Mouse (Mus musculus): ENCODE measurements around the gene Rora. TPM values are rescaled to one million over a fixed set of nuclear protein-coding genes. Genes with fewer than 3 reads are reported as not detected.

The Rora gene
- polyA plus RNA-seq, 1 experiment from 2014 or later = 2.7 TPM

- Histone ChIP-seq H3K9ac (no peak overlapping the region), H3K4me3 (replicated peaks) (no peak overlapping the region), H3K9me3 (replicated peaks) (no peaks in the 10 kb centered on the region), H3K27me3 (no peaks in the 10 kb centered on the region), H3K4me1 (replicated peaks) (peaks cover 34% of the 10 kb centered on the region), H3K27ac (no peak overlapping the region), H3K4me2 (peak overlapping the region; percentile 26), H3K36me3 (no peaks in the 10 kb centered on the region)
- ATAC-seq (ENCODE audit: low read depth) (no peak), DNase-seq (no peak)
- WGBS (ENCODE audit: insufficient replicate concordance) = 25% methylated on average over 8 of the region's 8 CpGs
Observed at GRCm38 (mm10) chr9:69323831-69324230, 670.2 kb downstream of the Rora start.

DNA sequence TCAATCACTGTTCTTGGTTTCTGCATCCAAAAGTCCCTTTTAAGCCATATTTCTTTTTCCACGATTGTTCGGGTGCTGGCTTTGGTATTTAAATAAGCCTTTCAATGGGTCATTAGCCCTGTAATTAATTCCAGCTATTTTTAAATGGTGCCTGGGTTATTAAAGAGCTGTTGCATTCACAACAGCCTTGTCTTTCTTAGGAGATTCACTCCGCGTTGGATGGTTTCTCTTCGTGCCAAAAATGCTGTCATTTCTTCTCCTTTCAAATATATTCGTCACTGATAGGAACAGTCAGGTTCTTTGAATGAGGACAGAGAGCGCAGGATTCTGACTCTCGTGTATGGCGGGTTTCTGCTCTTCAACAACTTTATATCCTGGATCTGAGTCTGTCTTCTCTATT, 673.5 kb downstream of the Rora start:
- Histone ChIP-seq H3K27ac (no peak overlapping the region), H3K4me2 (no peak overlapping the region)
- no peak for ATAC-seq (ENCODE audit: low read depth)

DNA sequence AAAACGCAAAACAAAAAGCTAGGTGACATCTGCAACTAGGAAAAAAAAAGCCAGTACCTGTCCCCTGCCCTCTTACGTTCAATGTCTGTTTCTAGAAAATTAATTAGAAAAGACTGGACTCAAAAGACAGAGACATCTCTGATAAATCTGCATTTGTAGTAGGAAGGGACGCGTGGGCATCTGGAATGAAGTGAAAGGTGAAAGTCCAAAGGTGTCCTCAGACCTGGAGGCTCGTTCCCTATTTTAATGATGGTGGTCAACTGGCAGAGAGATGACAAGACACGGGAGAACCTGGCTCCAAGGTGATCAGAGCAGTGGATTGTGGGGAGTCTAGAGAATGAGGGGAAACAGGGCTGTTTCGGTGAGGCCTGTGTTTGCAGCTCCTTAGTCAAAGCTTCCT, 674.0 kb downstream of the Rora start:
- Histone ChIP-seq H3K27ac (no peak overlapping the region), H3K4me2 (no peak overlapping the region), H3K27me3 (no peaks in the 10 kb centered on the region), H3K9ac (no peak overlapping the region), H3K4me1 (replicated peaks) (peaks cover 22% of the 10 kb centered on the region), H3K9me3 (replicated peaks) (no peaks in the 10 kb centered on the region), H3K4me3 (replicated peaks) (no peak overlapping the region), H3K36me3 (no peaks in the 10 kb centered on the region)
- 65% methylated on average over 7 of the region's 7 CpGs for WGBS (ENCODE audit: insufficient replicate concordance)
- DNase-seq = no peak
- no peak for ATAC-seq (ENCODE audit: low read depth)

More for the DNA sequence above, 673.5 kb downstream of the Rora start:
- H3K9me3 ChIP-seq (replicated peaks) = no peaks in the 10 kb centered on the region
- peaks cover 17% of the 10 kb centered on the region for H3K4me1 ChIP-seq (replicated peaks)
- H3K4me3 ChIP-seq (replicated peaks) = no peak overlapping the region
- H3K36me3 ChIP-seq = no peaks in the 10 kb centered on the region
- no peak for DNase-seq
- no peak overlapping the region for H3K9ac ChIP-seq
- no peaks in the 10 kb centered on the region for H3K27me3 ChIP-seq
- WGBS (ENCODE audit: insufficient replicate concordance) = 69% methylated on average over 9 of the region's 9 CpGs

GRCm38 (mm10) chr9:69331790-69332189, 678.2 kb downstream of the Rora start:
- ATAC-seq (ENCODE audit: low read depth) = no peak
- H3K27ac ChIP-seq = no peak overlapping the region
- H3K4me3 ChIP-seq (replicated peaks) = no peak overlapping the region
- H3K9me3 ChIP-seq (replicated peaks) = no peaks in the 10 kb centered on the region
- H3K9ac ChIP-seq = no peak overlapping the region
- 77% methylated on average over 3 of the region's 3 CpGs for WGBS (ENCODE audit: insufficient replicate concordance)
- H3K4me1 ChIP-seq (replicated peaks) = peaks cover 23% of the 10 kb centered on the region; the same call in 1 of the 2 replicates
- no peaks in the 10 kb centered on the region for H3K36me3 ChIP-seq
- no peak overlapping the region for H3K4me2 ChIP-seq
- DNase-seq = no peak
- no peaks in the 10 kb centered on the region for H3K27me3 ChIP-seq

GRCm38 (mm10) chr9:69332802-69333568, 679.4 kb downstream of the Rora start:
- H3K27ac ChIP-seq = peak overlapping the region; percentile 15; the same call in 1 of the 2 replicates
- no peaks in the 10 kb centered on the region for H3K36me3 ChIP-seq

DNA sequence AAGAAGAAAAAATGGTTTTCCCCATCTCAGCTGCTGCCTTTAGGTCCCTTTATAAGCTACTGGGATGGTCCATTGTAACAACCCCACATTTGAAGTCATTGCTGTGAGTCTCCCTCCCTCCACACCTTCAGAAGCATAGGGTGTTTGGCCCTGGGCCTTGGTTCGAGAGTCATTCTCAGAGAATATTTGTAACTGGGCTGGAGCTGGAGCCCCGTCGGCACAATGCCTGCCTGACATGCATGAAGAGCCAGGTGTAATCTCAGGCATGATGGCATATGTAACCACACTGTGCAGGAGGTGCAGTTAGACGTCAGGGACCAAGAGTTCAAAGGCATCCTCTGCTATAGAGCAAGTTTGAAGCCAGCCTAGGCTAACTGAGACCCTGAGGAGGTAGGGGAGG, 680.1 kb downstream of the Rora start:
- Histone ChIP-seq H3K4me3 (replicated peaks) (no peak overlapping the region), H3K27me3 (no peaks in the 10 kb centered on the region), H3K4me2 (no peak overlapping the region), H3K9ac (no peak overlapping the region), H3K4me1 (replicated peaks) (peaks cover 25% of the 10 kb centered on the region; the same call in 1 of the 2 replicates), H3K27ac (peak overlapping the region; percentile 14), H3K9me3 (replicated peaks) (no peaks in the 10 kb centered on the region), H3K36me3 (no peaks in the 10 kb centered on the region)
- DNase-seq = no peak
- WGBS (ENCODE audit: insufficient replicate concordance) = 64% methylated on average over 4 of the region's 4 CpGs
- ATAC-seq (ENCODE audit: low read depth) = no peak

More at GRCm38 (mm10) chr9:69332802-69333568, 679.4 kb downstream of the Rora start:
- H3K9me3 ChIP-seq (replicated peaks) = no peaks in the 10 kb centered on the region
- no peaks in the 10 kb centered on the region for H3K27me3 ChIP-seq
- ATAC-seq (ENCODE audit: low read depth) (no peak), DNase-seq (no peak)
- 64% methylated on average over 14 of the region's 14 CpGs for WGBS (ENCODE audit: insufficient replicate concordance)
- H3K4me1 ChIP-seq (replicated peaks) = peaks cover 23% of the 10 kb centered on the region; the same call in 1 of the 2 replicates
- no peak overlapping the region for H3K9ac ChIP-seq
- no peak overlapping the region for H3K4me3 ChIP-seq (replicated peaks)
- no peak overlapping the region for H3K4me2 ChIP-seq

DNA sequence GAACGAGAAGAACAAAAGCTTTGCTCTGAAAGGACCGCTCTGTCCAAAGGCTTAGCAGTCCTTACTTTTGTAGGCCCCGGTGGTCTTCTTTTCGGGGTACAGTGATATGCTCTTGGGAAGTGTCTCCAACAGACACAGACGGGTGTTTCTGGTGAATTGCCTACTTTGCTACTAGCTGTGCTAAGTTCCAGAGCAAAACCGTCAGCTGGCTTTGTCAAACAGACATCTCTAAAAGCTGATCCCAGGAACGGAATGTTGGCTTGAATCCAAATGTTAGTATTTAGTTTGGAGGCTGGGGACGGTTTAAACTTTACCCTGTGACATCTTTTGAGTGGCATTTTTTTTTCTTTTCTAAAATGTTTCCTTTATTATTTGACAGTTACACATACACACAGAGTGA, 680.5 kb downstream of the Rora start:
- H3K27me3 ChIP-seq = no peaks in the 10 kb centered on the region
- H3K4me1 ChIP-seq (replicated peaks) = peaks cover 29% of the 10 kb centered on the region; the same call in 1 of the 2 replicates
- no peak overlapping the region for H3K4me2 ChIP-seq
- no peak for ATAC-seq (ENCODE audit: low read depth)
- H3K9me3 ChIP-seq (replicated peaks) = no peaks in the 10 kb centered on the region
- no peaks in the 10 kb centered on the region for H3K36me3 ChIP-seq
- H3K4me3 ChIP-seq (replicated peaks) = no peak overlapping the region
- no peak overlapping the region for H3K27ac ChIP-seq
- WGBS (ENCODE audit: insufficient replicate concordance) = 61% methylated on average over 8 of the region's 8 CpGs
- H3K9ac ChIP-seq = no peak overlapping the region
- DNase-seq = no peak

GRCm38 (mm10) chr9:69336063-69336462, 682.5 kb downstream of the Rora start:
- Histone ChIP-seq H3K4me2 (no peak overlapping the region), H3K27ac (no peak overlapping the region), H3K4me1 (replicated peaks) (peaks cover 31% of the 10 kb centered on the region; the same call in 1 of the 2 replicates), H3K9ac (no peak overlapping the region), H3K27me3 (no peaks in the 10 kb centered on the region), H3K36me3 (no peaks in the 10 kb centered on the region), H3K9me3 (replicated peaks) (no peaks in the 10 kb centered on the region), H3K4me3 (replicated peaks) (no peak overlapping the region)
- DNase-seq (no peak), ATAC-seq (ENCODE audit: low read depth) (no peak)
- WGBS (ENCODE audit: insufficient replicate concordance) = 14% methylated on average over 6 of the region's 6 CpGs

DNA sequence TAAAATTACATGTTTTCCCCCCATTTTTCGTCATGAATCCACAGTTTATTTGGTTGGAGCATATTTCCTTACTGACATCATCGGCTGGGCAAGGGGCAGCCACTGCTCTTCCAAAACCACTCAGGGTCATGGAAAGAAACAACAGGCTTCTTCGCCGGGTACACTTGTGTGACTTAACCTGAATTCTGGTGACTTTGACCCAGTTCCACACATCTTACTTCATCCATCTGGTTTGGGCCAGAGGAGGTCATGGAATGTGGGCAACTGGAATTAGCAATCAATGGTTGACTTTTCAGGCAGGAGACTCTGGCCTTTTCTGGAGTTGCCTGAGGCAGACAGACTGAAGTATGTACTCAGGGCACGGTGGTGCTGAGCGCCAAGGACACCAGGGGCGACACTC, 685.6 kb downstream of the Rora start:
- no peak for DNase-seq
- Histone ChIP-seq H3K4me3 (replicated peaks) (no peak overlapping the region), H3K4me2 (no peak overlapping the region)

GRCm38 (mm10) chr9:69339829-69340228, 686.2 kb downstream of the Rora start:
- H3K4me1 ChIP-seq (replicated peaks) = peaks cover 14% of the 10 kb centered on the region; the same call in 1 of the 2 replicates
- ATAC-seq (ENCODE audit: low read depth) (no peak), DNase-seq (no peak)
- no peaks in the 10 kb centered on the region for H3K27me3 ChIP-seq
- H3K27ac ChIP-seq = no peak overlapping the region
- 60% methylated on average over 6 of the region's 6 CpGs for WGBS (ENCODE audit: insufficient replicate concordance)
- no peaks in the 10 kb centered on the region for H3K9me3 ChIP-seq (replicated peaks)
- no peak overlapping the region for H3K4me2 ChIP-seq
- no peak overlapping the region for H3K4me3 ChIP-seq (replicated peaks)
- H3K9ac ChIP-seq = no peak overlapping the region
- no peaks in the 10 kb centered on the region for H3K36me3 ChIP-seq

More for the DNA sequence above, 685.6 kb downstream of the Rora start:
- Histone ChIP-seq H3K4me1 (replicated peaks) (peaks cover 16% of the 10 kb centered on the region; the same call in 1 of the 2 replicates), H3K27ac (no peak overlapping the region), H3K27me3 (no peaks in the 10 kb centered on the region), H3K9me3 (replicated peaks) (no peaks in the 10 kb centered on the region), H3K9ac (no peak overlapping the region), H3K36me3 (no peaks in the 10 kb centered on the region)
- no peak for ATAC-seq (ENCODE audit: low read depth)
- 67% methylated on average over 7 of the region's 7 CpGs for WGBS (ENCODE audit: insufficient replicate concordance)

GRCm38 (mm10) chr9:69340421-69340820, 686.8 kb downstream of the Rora start:
- no peaks in the 10 kb centered on the region for H3K9me3 ChIP-seq (replicated peaks)
- DNase-seq (no peak), ATAC-seq (ENCODE audit: low read depth) (no peak)
- no peaks in the 10 kb centered on the region for H3K27me3 ChIP-seq
- no peak overlapping the region for H3K9ac ChIP-seq
- no peak overlapping the region for H3K4me2 ChIP-seq
- peaks cover 10% of the 10 kb centered on the region for H3K4me1 ChIP-seq (replicated peaks)
- H3K27ac ChIP-seq = no peak overlapping the region
- H3K36me3 ChIP-seq = no peaks in the 10 kb centered on the region
- H3K4me3 ChIP-seq (replicated peaks) = no peak overlapping the region
- 66% methylated on average over 7 of the region's 7 CpGs for WGBS (ENCODE audit: insufficient replicate concordance)

DNA sequence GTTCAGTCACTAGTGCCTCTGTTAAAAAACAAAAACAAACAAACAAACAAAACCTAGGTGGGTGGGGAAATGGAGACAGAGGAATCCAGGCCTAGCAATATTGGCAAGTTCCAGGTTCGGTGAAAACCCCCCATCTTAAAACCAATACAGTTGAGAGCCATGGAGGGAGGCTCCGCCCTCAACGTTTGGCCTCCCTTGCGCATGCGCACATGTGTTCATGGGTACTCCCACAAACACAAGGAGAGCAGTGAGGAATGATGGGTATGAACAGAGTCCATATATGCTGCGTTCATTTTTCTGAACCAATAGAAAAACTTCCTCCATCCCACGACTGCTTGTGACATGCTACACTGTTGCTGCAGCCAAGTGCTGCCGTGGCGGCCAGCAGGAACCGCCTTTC, 690.3 kb downstream of the Rora start:
- ATAC-seq (ENCODE audit: low read depth) = no peak

More for the DNA sequence above, 690.3 kb downstream of the Rora start:
- H3K27me3 ChIP-seq = no peaks in the 10 kb centered on the region
- peaks cover 4% of the 10 kb centered on the region for H3K4me1 ChIP-seq (replicated peaks)
- H3K4me2 ChIP-seq = no peak overlapping the region
- 79% methylated on average over 10 of the region's 10 CpGs for WGBS (ENCODE audit: insufficient replicate concordance)
- no peak overlapping the region for H3K4me3 ChIP-seq (replicated peaks)
- no peak for DNase-seq
- no peaks in the 10 kb centered on the region for H3K9me3 ChIP-seq (replicated peaks)
- no peak overlapping the region for H3K9ac ChIP-seq
- H3K27ac ChIP-seq = no peak overlapping the region
- H3K36me3 ChIP-seq = no peaks in the 10 kb centered on the region

Measured in liver, embryonic 13.5 days (tissue).